Mouse (Mus musculus): Measurements from ENCODE around the gene Ncor2. TPM values are rescaled to one million over a fixed set of nuclear protein-coding genes. Genes with fewer than 3 reads are reported as not detected.

Gene Ncor2
- total RNA-seq, 2 experiments from 2014 or later, result 116 to 123 TPM

DNA sequence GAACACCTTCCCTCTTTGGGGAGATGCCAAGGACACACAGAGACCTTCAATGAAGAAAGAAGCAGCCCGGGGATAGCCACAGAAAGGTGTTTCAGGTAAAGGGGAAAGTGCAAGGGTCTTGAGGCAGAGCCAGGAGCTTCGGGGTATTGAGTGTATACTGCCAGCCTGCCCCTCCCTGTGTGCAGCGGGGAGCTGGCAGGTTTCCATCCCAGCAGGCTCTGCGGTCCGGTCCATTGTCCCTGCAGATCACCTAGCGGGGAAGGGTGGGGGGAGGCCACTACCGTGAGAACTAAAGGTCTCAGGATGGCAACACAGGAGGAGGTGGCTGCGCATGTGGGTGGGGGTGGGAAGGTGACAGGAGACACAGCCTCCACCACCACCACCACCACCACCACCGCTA is 12.6 kb upstream of the Ncor2 start:
- no peak for DNase-seq

DNA sequence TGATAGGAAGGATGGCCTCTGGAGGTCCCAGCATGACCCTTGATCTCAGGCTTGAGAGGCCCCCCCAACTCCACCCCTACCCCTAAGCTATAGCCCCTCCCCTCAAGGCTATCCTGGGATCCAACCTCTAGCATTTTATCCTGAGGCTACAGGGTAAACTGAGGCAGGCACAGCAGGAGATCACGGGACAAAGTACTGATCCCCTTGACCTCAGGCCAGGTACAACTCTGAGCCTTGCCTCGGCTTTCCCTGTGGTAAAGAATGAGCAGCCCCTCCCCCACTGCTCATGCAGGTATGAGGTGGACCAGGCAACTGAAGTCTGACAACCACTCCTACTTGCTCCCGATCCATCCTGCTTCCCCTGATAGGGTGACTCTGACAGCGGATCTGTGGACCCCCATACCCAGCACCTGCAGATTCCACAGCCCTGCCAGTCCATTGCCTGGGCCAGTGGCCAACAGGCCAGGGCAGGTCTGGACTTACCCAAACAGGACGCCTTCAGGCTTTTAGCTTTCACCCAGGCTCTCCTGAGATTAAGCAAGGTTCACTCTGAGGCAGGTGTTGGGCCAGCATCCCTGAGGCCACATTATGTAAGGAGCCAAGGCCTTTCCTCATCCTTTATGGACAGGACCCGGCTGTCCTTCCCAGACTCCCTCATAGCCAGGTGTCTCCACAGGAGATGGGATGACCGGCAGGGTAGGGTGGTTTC is 11.2 kb upstream of the Ncor2 start:
- DNase-seq, result no peak

DNA sequence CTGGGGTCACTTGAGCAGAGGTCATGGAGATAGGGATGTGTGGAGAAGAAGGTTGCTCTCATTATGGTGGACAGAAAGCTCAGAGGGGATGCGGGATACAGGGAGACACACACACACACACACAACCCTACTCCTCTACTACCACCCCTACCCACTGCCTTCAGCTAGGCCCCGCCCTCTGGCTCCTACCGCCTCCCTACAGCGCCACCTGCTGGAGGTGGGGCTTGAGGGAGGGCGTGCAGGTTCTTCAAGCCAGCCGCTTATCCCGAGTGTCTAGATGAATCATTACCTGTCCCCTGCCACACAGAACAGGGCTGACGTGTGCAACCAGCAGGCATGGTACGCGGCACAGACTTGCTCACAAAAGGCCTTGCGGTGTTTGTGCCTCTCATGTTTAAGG is 10.6 kb upstream of the Ncor2 start:
- DNase-seq, result peak; percentile 89

DNA sequence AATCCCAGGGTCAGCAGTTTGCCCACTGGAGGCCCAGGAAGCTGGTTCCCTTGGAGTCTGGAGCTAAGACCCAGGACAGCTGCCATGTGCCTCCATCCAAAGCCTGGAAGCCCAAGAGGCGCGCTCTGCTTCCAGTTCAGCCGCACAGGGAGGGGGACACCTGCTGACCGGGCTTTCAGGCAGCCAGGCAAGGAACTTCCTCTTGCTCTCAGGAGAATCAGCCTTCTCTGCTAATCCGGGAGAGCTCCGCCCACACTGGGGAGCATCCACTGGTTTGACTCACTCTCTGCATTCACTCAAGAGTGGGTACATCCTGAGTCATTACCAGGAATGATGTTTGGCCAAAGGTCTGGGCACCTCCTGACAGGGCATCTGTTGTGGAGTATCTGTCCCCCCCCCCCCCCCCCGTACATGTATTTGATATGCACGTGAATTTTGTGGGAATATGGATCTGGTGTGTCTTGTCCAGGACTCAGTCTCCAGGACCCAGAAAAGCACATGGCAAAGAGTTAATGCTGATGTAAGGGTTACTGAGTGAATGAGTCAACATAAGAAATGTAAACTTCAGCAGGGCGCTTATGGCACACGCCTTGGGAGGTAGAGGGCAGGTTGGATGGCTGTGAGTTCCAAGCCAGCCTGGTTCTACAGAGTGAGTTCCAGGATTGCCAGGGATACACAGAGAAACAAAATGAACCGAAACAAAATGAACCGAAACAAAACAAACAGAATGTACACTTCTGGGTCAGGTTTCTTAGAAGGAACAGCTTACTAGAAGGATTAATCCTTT is 10.0 kb upstream of the Ncor2 start:
- DNase-seq, result no peak

DNA sequence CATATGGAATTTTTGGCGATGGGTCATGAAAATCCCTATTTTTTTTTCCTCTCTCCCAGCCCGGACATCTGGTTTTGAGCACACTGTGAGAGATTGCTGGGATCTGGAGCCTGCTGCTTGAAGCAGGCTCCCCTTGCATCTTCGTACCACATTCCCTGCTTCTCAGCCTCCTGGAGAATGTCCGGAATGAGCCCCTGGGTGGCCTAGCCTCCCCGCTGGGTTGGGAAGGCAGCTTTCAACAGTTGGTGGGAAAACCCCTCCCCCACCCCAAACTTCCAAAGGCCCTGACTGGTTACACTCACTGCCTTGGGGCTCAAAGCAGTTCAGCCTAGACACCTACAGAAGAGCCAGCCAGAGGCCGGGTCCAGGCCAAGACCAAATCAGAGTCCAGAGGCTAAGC is 5.8 kb upstream of the Ncor2 start:
- DNase-seq, result no peak

GRCm38 (mm10) chr5:125183321-125184003 is 4.4 kb upstream of the Ncor2 start:
- no peak for DNase-seq

DNA sequence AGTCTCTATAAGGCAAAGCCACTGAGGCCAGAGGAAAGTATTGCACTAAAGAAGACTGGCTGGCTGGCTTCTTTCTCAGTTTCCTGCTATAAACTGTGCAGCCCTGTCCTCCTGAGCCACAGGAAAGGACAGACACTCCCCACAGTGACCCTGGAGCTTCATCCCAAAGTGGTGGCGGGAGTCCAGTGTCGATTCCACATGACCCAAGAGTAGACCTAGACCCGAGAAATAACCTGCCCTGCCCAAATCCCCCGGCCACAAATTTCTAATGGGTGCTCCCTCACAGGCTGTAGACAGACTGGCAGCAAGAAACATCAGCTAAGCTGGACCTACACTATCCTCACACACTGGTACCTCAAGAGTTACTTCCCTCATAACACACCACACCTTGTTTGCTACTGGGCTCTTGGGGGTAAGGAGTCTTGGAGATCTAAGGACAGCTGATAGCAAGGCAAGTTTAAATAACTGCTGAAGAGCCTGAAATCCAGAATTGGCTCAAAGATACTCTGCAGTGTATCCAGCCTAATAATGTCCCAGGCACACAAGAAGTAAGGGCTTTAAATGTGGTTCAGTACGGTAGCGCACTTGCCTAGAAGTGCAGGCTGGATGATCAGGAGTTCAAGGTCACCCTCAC is 1.7 kb upstream of the Ncor2 start:
- no peak for DNase-seq

GRCm38 (mm10) chr5:125179735-125180629 is 963 bp upstream of the Ncor2 start:
- no peak for DNase-seq

- peak; percentile 64 for DNase-seq
Measured at GRCm38 (mm10) chr5:125178171-125179006, 630 bp downstream of the Ncor2 start.

DNA sequence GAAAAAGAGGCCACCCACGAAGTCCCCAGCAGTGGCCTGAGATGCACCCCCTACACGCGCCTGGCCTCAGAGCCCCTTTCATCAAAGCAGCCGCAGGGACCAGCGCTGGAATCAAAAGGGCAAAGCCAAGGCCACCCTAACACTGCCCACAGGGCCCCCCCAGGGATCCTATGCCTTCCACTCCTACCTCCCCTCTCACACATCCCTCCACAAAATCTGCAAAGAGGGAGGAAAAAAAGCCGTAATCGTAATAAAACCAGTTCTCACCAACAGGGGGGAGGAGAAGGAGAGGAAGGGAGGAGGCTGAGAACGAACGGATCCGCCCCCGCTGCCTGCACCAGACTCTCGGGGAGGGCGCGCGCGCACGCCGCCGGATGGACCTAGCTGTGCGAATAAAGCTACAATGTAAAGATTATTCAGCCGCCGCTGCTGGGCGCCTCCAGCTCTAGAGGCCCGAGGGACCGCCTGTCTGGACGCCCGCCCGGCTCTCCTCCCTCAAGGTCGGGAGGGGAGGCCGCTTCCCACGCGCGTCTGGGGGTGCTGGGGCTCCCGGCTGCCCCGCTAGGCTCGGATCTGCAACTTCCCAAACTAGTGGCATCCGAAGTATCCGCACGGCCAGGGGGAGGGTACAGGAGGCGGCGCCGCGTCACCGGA is 1.4 kb downstream of the Ncor2 start:
- peak; percentile 74 for DNase-seq

DNA sequence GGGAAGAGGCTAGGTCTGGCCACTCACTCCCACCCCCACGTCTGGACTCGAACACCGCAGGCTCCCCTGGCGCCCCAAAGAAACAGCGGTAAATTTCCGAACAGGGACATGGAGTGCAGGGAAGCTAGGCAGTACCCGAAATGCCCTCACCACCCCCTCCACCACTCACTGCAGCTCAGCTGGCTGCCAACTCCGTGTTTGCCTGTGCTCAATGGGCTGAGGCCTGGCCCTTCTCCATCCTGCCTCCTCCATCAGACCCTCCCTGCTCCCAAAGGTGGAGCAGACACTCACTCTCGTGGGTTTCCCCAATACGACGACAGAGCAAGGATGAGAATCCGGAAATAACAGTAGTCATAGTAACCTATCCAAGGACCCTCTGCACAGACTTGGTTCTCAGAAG is 2.2 kb downstream of the Ncor2 start:
- no peak for DNase-seq

GRCm38 (mm10) chr5:125176370-125176766 is 2.7 kb downstream of the Ncor2 start:
- no peak for DNase-seq

GRCm38 (mm10) chr5:125175673-125176369 is 3.2 kb downstream of the Ncor2 start:
- no peak for DNase-seq

DNA sequence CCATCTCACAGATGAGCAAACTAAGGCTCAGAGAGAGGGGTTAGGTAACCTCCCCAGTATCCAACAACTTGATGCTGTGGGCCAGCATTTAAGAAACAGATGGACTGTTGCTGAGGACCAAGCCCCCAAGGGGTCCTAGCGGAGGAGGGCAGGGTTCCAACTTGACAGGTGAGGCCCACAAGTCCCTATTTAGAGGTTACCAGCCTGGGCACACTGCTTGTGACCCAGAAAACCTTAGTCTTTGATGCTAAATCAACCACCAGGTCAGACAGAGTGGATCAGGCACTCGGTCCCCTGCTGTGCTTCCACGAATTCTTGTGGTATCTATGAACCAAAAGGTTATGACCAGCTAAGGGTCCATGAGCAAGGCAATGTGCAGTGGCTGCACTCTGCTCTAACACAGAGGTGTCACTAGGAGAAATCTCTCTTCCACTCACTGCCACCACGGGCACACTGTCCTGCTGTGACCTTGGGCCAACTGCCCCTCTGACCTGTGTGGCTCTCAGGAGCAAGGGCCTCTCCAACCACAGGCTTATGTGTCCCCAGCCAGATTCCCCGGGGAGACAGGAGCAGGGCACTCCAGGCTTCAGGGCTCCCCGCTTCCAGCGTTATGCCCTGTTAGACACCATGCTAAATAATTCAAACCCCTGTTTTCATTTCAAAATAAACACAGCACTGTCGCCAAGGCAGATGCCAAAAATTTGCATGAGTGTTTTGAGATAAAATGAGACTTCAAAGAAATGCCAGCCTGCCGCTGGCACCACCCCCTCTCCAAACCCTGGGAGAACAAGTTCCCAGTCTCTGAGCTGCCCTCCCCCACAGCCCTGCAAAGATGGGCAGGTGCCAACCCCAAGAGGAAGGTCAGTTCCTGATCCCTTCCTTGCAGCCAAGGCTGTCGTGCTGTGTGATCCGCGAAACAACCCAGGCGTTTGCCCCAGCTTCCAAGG is 4.0 kb downstream of the Ncor2 start:
- no peak for DNase-seq

DNA sequence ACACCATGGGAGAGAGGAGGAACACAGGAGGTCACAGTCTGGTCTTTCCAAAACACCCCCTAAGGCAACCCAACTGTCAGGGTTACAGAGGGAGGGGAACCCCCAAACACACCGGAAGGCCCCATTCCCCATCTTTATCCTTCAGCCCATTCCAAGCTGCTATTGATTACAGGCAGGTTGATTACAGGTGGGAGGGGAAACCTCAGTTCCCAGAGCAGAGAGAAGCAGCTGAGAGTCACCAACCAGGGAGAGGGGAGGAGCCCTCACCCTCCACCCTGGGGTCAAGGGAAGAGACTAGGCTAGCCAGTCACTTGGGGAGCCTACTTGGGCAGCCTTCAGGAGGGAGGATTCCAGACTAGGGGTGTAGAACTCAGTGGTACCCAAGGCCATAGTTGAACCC is 5.2 kb downstream of the Ncor2 start:
- DNase-seq, result no peak

DNA sequence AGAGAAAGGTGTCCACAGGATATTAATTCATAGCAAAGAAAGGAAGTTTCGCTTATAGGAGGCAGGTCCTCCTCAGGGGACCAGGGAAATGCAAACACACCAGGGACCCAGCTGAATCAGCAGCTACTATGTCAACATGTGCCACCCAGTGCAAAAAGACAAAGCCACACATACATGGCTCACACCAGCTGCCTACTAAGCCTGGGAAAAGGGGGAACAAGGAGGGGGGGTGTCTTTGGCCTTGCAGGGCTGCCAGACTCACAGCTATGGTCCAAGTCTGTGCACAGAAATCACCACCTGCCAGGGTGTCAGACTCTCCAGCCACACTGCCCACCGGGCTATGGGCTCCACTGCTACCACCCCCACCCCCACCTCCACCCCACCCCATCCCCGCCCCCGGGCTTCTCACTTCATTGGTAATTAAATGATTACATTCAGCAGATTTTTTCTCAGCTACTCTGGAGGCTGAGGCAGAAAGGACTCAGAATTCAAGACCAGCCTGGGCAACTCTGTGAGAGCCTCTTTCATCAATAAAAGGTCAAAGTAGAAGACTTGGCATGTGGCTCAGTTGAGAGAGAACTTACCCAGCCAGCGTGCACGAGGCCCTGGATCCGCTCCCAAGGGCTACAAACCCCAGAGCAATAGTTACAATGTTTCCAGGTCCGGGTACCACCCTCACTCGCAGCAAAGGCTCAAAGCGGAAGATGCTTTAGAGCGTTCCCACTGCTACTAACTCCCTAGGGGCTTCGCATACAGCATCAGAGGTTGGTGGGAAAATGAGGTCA is 6.0 kb downstream of the Ncor2 start:
- no peak for DNase-seq

DNA sequence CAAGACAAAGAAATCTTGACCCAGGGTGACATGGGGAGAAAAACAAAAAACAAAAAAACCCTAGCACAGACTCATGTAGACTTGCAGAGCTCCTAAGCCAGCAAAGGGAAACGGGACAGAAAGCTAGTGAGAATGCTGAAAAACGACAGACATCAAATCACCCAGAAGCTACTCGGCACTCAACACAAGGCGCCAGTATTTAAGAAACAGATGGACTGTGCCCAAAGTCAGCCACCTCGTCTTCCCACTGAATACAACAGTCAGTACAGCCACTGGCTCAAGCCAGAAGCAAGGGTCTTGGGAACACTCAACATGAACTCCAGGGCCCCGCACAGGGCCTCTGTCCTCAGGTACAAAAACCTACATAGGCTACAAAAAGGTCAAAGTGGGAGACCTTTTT is 7.8 kb downstream of the Ncor2 start:
- no peak for DNase-seq

Data from gastrocnemius, postnatal 10 days (tissue).